Mouse (Mus musculus) liver, embryonic 14.5 days (tissue): ENCODE data around the gene Usp24.

ENCODE experiments used
- CTCF ChIP-seq: IDR thresholded peaks from 2 replicates; pipeline ENCODE4 v1.5.1; 2016; ENCODE audit warnings: antibody characterized with exemption, low read depth, control low read depth
- EP300 ChIP-seq: IDR thresholded peaks from 2 replicates; pipeline ENCODE4 v1.6.1; 2016; ENCODE audit warnings: antibody characterized with exemption, low read depth

DNA sequence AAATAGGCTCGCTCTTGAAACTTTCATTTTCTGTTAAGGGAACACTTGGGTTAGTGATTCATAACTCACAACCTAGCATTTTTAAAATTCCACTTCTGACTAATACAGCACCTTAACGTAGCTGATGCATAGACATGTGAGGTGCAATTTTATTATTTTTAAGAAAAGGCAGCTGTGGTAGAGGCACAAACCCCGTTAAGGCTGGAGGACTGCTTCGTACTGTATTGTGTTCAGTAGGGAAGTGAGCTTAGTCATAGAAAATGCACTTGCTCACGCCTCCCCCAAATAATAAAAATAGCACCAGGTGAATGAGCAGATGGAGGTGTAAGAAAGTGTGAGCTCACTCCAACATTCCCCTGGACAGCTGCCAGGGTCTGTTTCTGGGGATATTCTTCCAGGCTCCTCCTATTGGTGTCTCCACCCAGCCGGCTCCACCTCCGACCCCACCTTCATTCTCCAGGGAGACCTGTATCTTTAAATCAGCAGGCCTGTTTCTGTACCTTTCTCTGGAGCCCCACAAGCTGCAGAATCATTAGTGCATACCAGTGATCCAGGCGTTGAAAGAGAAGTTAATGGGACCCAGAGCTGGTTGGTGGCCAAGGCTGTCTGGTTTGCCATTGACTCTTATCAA is 34.4 kb upstream of the Usp24 start:
- no peak for TF ChIP-seq CTCF
- TF ChIP-seq EP300 = no peak
